Mouse (Mus musculus): ENCODE measurements around the gene Gadd45b. TPM values are rescaled to one million over a fixed set of nuclear protein-coding genes. Genes with fewer than 3 reads are reported as not detected.

Gadd45b gene
- polyA plus RNA-seq, 2 experiments = 1.9 to 2.7 TPM

GRCm38 (mm10) chr10:80903282-80903681 lies 26.6 kb upstream of the Gadd45b start:
- Histone ChIP-seq H3K4me3 (ENCODE audit: insufficient read depth in 1 of 2, low read depth in 2 of 2, low read length in 2 of 2) (no peak overlapping the region), H3K36me3 (replicated peaks; ENCODE audit: control insufficient read depth, insufficient read depth, low read depth) (peaks cover 7% of the 10 kb centered on the region), H3K27me3 (ENCODE audit: control insufficient read depth, insufficient read depth, low read length) (no peaks in the 10 kb centered on the region), H3K27ac (no peak overlapping the region), H3K9ac (replicated peaks) (no peak overlapping the region), H3K4me2 (ENCODE audit: low read depth) (no peak overlapping the region), H3K9me3 (ENCODE audit: control insufficient read depth, low read length) (no peaks in the 10 kb centered on the region), H3K4me1 (replicated peaks; ENCODE audit: control insufficient read depth in 2 of 2, insufficient read depth in 2 of 2, low read length in 1 of 2) (peaks cover 6% of the 10 kb centered on the region in 2 experiments; a peak in 2 of 4 replicates)
- ATAC-seq (ENCODE audit: insufficient read depth) = no peak
- 86% methylated on average over 10 of the region's 10 CpGs for WGBS (ENCODE audit: insufficient replicate concordance)
- TF ChIP-seq EP300 (IDR thresholded peaks at IDR 0.05; ENCODE audit: low read depth) = no peak
- no peak for DNase-seq (ENCODE audit: low read depth in 3 of 3, low spot score in 3 of 3)

GRCm38 (mm10) chr10:80904004-80904693 lies 25.7 kb upstream of the Gadd45b start:
- no peak for DNase-seq (ENCODE audit: low read depth in 3 of 3, low spot score in 3 of 3)
- H3K9me3 ChIP-seq (ENCODE audit: control insufficient read depth, low read length) = no peaks in the 10 kb centered on the region
- H3K27me3 ChIP-seq (ENCODE audit: control insufficient read depth, insufficient read depth, low read length) = no peaks in the 10 kb centered on the region
- H3K4me3 ChIP-seq (ENCODE audit: insufficient read depth in 1 of 2, low read depth in 2 of 2, low read length in 2 of 2) = no peak overlapping the region
- no peak overlapping the region for H3K4me2 ChIP-seq (ENCODE audit: low read depth)
- TF ChIP-seq EP300 (IDR thresholded peaks at IDR 0.05; ENCODE audit: low read depth) (no peak), CTCF (IDR thresholded peaks at IDR 0.05; ENCODE audit: low read depth) (no peak)
- no peak overlapping the region for H3K27ac ChIP-seq
- 83% methylated on average over 28 of the region's 28 CpGs for WGBS (ENCODE audit: insufficient replicate concordance)
- H3K9ac ChIP-seq (replicated peaks) = no peak overlapping the region
- peaks cover 3% of the 10 kb centered on the region for H3K36me3 ChIP-seq (replicated peaks; ENCODE audit: control insufficient read depth, insufficient read depth, low read depth)
- peaks cover 6% of the 10 kb centered on the region in 2 experiments; a peak in 2 of 4 replicates for H3K4me1 ChIP-seq (replicated peaks; ENCODE audit: control insufficient read depth in 2 of 2, insufficient read depth in 2 of 2, low read length in 1 of 2)
- no peak for ATAC-seq (ENCODE audit: insufficient read depth)

GRCm38 (mm10) chr10:80904709-80905108 lies 25.2 kb upstream of the Gadd45b start:
- Histone ChIP-seq H3K4me1 (replicated peaks; ENCODE audit: control insufficient read depth in 2 of 2, insufficient read depth in 2 of 2, low read length in 1 of 2) (peaks cover 2 to 4% of the 10 kb centered on the region in 2 experiments; a peak in 2 of 4 replicates), H3K27ac (no peak overlapping the region), H3K9ac (replicated peaks) (no peak overlapping the region), H3K9me3 (ENCODE audit: control insufficient read depth, low read length) (no peaks in the 10 kb centered on the region), H3K4me3 (ENCODE audit: insufficient read depth in 1 of 2, low read depth in 2 of 2, low read length in 2 of 2) (no peak overlapping the region), H3K27me3 (ENCODE audit: control insufficient read depth, insufficient read depth, low read length) (no peaks in the 10 kb centered on the region), H3K36me3 (replicated peaks; ENCODE audit: control insufficient read depth, insufficient read depth, low read depth) (peaks cover 3% of the 10 kb centered on the region; the same call in 1 of the 2 replicates), H3K4me2 (ENCODE audit: low read depth) (no peak overlapping the region)
- DNase-seq (ENCODE audit: low read depth in 3 of 3, low spot score in 3 of 3) = no peak
- no peak for ATAC-seq (ENCODE audit: insufficient read depth)
- TF ChIP-seq EP300 (IDR thresholded peaks at IDR 0.05; ENCODE audit: low read depth) (no peak), CTCF (IDR thresholded peaks at IDR 0.05; ENCODE audit: low read depth) (no peak)
- WGBS (ENCODE audit: insufficient replicate concordance) = 81% methylated on average over 11 of the region's 11 CpGs

- Histone ChIP-seq H3K9ac (replicated peaks) (no peak overlapping the region), H3K4me2 (ENCODE audit: low read depth) (no peak overlapping the region), H3K27ac (no peak overlapping the region), H3K36me3 (replicated peaks; ENCODE audit: control insufficient read depth, insufficient read depth, low read depth) (0 out of 2 replicates have a peak, but pooled peaks cover 3% of the 10 kb centered on the region), H3K27me3 (ENCODE audit: control insufficient read depth, insufficient read depth, low read length) (no peaks in the 10 kb centered on the region), H3K4me3 (ENCODE audit: insufficient read depth in 1 of 2, low read depth in 2 of 2, low read length in 2 of 2) (no peak overlapping the region), H3K9me3 (ENCODE audit: control insufficient read depth, low read length) (no peaks in the 10 kb centered on the region), H3K4me1 (replicated peaks; ENCODE audit: control insufficient read depth in 2 of 2, insufficient read depth in 2 of 2, low read length in 1 of 2) (no peaks in the 10 kb centered on the region)
- no peak for ATAC-seq (ENCODE audit: insufficient read depth)
- no peak for TF ChIP-seq CTCF (IDR thresholded peaks at IDR 0.05; ENCODE audit: low read depth)
- TF ChIP-seq EP300 (IDR thresholded peaks at IDR 0.05; ENCODE audit: low read depth) = no peak
- WGBS (ENCODE audit: insufficient replicate concordance) = 84% methylated on average over 22 of the region's 22 CpGs
- no peak for DNase-seq (ENCODE audit: low read depth in 3 of 3, low spot score in 3 of 3)
Observed at GRCm38 (mm10) chr10:80909375-80910162, 20.3 kb upstream of the Gadd45b start.

GRCm38 (mm10) chr10:80911354-80911753 lies 18.5 kb upstream of the Gadd45b start:
- TF ChIP-seq CTCF (IDR thresholded peaks at IDR 0.05; ENCODE audit: low read depth) = no peak
- H3K4me2 ChIP-seq (ENCODE audit: low read depth) = no peak overlapping the region
- H3K9ac ChIP-seq (replicated peaks) = no peak overlapping the region
- WGBS (ENCODE audit: insufficient replicate concordance) = 84% methylated on average over 4 of the region's 4 CpGs
- no peak for DNase-seq (ENCODE audit: low read depth in 3 of 3, low spot score in 3 of 3)
- H3K27ac ChIP-seq = no peak overlapping the region
- ATAC-seq (ENCODE audit: insufficient read depth) = no peak
- H3K27me3 ChIP-seq (ENCODE audit: control insufficient read depth, insufficient read depth, low read length) = no peaks in the 10 kb centered on the region
- H3K4me1 ChIP-seq (replicated peaks; ENCODE audit: control insufficient read depth in 2 of 2, insufficient read depth in 2 of 2, low read length in 1 of 2) = peaks cover 10 to 12% of the 10 kb centered on the region in 2 experiments; a peak in 3 of 4 replicates
- H3K36me3 ChIP-seq (replicated peaks; ENCODE audit: control insufficient read depth, insufficient read depth, low read depth) = 0 out of 2 replicates have a peak, but pooled peaks cover 3% of the 10 kb centered on the region
- no peaks in the 10 kb centered on the region for H3K9me3 ChIP-seq (ENCODE audit: control insufficient read depth, low read length)
- H3K4me3 ChIP-seq (ENCODE audit: insufficient read depth in 1 of 2, low read depth in 2 of 2, low read length in 2 of 2) = no peak overlapping the region
